Mouse (Mus musculus) testis, postnatal 14 days (tissue): ENCODE measurements at regions not wholly inside any gene's neighbourhood (a gene's known extent, or its start where the extent isn't known, plus 50 kb on each side); places are given as distances from the start of the nearest gene placed in this dataset.

Experiments
- DNase-seq: peaks from one replicate; pipeline ENCODE4 v3.0.0; 2021; ENCODE audit warnings: low spot score

- no peak for DNase-seq
Measured at GRCm38 (mm10) chr4:69971721-69972120, 438.5 kb downstream of the Cdk5rap2 start.

- no peak for DNase-seq
Measured at GRCm38 (mm10) chr4:69968424-69968823, 441.8 kb downstream of the Cdk5rap2 start.
